Mouse (Mus musculus) brain, embryonic 14.5 days (tissue): ENCODE measurements around the gene Gm47841.

Experiments
- CTCF ChIP-seq: fragments of 200-500 bp; IDR thresholded peaks from 2 replicates; pipeline ENCODE4 v1.5.1; 2012; ENCODE audit warnings: inconsistent platforms, mild to moderate bottlenecking, moderate library complexity, borderline replicate concordance; ENCODE audit not compliant: insufficient read depth, insufficient read length; ENCODE audit errors: extremely low read depth
- POLR2A ChIP-seq: fragments of 200-500 bp; IDR thresholded peaks from 2 replicates; pipeline ENCODE4 v1.6.1; 2012; ENCODE audit warnings: mild to moderate bottlenecking, inconsistent platforms, borderline replicate concordance; ENCODE audit not compliant: poor library complexity, insufficient read depth, insufficient read length, severe bottlenecking; ENCODE audit errors: extremely low read depth

DNA sequence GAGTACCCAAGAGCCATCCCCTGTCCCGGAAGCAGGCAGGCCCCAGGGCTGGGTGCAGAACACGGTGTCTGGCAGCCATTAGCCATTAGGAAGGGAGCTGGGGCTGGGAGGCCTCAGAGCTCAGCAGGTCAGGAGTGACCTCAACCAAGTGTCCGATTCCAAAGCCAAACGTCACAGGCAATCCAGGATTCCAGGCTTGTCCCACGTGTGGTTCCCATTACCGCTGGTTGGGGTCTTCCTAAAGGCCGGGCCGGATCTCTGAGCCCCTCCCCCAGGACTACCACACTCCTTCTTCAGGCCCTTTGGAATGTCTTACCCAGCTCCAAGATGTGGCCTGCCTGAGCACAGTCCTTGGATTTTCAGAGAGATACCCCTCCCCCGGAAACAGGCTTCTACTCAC lies 47.8 kb upstream of the Gm47841 start:
- TF ChIP-seq CTCF (no peak), POLR2A (no peak)
